Mouse (Mus musculus): Measurements from ENCODE around the gene Gm49321.

- TF ChIP-seq POLR2A (IDR thresholded peaks at IDR 0.05; ENCODE audit: control insufficient read depth, extremely low read depth, insufficient read depth, low read length, poor library complexity) (no peak), CTCF (IDR thresholded peaks at IDR 0.05; ENCODE audit: borderline replicate concordance, control insufficient read depth, extremely low read depth, insufficient read depth, low read length, poor library complexity) (no peak)
These were observed 60.6 kb downstream of the Gm49321 start for GRCm38 (mm10) chr12:73998128-73998456.

All from thymus, adult 2 months (tissue).